Mouse (Mus musculus) right cerebral cortex, postnatal 10 days (tissue): ENCODE data around the gene Arfgap3.
"Not testable (repeated sequence)": the region's sequence is repeated elsewhere in the genome, so short reads cannot be mapped to it uniquely, and the experiment has no call there.

Experiments used
- DNase-seq, 2 experiments: peaks; one replicate each; pipeline ENCODE4 v3.0.0; 2021; ENCODE audit warnings: low spot score in 2 of 2

Arfgap3 gene

DNA sequence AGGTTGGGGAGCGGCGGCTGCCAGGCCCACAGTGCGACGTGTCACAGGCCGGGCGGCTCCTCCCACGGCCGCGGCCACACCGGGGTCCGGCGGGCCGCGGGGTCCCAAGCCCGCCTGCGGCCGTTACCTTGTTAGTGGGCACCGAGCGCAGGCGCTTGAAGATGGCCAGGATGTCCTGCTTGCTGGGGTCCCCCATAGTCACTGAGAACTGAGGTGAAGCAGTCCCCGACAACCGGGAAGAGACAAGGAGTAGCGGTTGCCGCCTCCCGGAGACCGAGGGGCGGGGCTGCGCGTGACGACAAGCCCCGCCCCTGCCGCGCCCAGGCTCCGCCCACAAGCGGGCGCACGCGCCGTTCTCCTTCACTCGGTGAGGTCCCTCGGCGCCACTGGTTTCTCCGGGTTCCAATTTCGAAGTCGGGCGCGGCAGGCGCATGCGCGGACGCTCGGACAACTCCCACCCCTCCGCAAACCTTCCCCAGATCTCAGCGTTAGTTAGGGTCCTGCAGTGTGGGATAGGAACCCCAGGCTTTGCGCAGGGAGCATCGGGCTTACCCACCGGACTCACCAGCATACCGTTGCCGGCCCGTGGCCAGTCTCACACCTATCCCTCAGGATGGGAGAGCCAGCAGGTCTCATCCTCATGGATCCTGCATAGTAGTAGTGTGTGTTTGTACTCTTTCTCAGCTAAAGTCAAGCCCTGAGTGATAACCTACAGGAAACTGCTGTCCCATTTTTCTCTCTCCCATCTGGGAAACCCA is at the start of gene Arfgap3:
Gene Arfgap3 (minus strand): TSS at position 294 of the 758 bp plus-strand sequence.
- peak; percentile 96 to 98 for DNase-seq

DNA sequence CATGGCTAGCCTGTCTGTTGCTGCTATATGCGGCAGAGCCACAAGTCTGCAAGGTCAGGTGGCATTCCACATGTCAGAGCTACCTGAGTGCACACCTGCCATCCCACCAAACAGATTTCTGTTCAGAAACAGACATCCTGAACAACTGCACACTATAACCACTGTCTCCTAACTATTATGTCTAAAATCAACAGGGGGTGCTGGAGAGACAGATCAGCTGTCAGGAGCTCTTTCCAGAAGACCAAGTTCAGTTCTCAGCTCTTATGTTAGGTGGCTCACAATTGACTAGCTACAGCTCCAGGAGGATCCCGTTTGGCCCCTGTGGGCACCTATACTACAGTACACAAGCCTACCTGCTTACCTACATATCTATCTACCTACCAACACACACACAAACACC is 42.7 kb upstream of the Arfgap3 start:
- no peak for DNase-seq

DNA sequence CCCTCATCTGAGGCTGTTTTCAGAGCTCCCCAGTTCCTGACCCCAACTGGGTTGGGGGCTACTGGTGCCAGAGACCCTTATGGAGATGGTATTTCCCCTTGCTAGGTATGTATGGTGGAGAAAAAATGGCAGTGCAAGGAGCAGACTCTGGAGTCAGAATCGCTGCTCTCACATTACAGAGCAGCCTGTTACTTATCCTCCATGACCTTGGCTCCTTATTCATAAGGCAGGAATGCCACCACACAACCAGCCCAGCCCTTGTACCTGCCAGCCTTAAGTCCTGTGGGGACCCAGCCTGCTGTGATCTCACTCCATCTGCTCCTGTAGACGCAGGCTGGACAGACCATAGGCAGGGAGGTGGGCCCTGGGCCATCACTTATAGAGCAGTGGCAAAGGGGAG is 37.9 kb upstream of the Arfgap3 start:
- no peak for DNase-seq

DNA sequence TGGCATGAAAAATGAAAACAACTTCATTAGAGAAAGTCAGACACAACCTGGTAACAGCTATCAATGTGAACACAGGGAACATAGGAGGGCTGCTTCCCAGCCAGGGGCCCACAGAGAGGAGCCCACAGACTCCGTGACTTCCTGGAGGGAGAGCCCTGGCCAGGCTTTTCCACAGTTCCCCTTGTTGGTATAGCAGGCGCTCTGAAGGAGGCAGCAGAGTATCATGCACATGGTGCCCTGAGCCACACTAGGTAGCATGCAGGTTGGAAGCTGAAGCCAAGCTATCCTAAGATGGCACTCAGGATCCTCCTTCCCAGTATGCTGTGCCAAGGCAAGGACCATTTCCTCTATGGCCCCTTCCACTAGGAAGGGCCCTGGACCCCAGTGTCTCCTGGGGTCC is 33.6 kb upstream of the Arfgap3 start:
- peak in 1 of 2 experiments; percentile 35 for DNase-seq

DNA sequence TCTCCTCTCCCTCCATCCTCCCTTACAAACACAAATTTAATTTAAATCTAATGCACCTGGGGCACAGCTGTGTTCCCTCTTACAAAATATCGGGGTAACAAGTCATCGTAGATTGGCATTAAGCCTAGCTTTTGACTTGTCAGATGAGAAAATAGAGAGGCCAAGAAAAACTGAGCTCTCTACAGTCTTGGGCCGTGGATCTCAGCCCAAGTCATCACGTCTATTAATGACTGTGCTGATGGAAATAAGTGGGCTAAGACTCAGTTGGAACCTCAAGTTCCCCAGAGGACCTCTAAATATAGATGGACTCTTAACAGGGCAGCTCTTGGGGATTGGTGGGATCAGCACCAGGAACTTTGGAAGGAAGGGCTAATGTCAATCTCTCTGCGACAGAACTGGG is 33.1 kb upstream of the Arfgap3 start:
- DNase-seq, result no peak

DNA sequence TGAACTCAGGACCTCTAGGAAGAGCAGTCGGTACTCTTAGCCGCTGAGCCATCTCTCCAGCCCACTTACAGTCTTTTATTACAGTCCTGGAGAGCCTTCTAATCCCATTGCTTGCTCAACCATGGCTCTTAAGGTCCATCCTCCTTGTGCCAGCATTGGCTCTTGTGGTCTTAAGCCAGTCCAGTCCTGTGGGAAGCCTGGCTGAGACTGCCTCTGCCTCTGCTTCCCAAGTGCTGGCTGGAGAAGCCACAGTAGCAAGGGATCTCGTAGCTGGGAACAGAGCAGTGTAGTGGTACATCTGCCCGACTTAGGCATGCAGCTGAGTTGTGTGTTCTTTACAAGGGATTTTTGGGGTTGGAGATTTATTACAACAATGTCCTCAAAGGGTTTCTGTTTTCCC is 32.4 kb upstream of the Arfgap3 start:
- no peak for DNase-seq

DNA sequence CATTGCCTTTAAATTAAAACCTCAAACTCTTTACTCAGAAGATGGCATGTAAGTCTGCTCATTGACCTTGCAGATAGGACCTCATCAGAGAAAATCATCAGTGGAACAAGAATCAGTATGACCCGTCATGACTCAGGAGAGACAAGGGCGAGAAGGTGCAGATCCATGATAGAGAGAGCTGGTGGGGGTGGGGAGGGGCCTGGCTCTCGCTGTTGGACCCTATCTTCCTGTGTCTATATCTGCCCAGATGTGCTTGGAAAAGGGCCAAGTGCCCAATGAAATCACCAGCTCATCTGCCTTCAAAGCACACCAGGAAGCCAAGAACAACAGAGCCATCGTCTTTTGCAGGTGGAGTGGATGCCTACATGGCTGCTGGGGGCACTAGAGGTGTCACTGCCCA is 27.1 kb upstream of the Arfgap3 start:
- no peak for DNase-seq

DNA sequence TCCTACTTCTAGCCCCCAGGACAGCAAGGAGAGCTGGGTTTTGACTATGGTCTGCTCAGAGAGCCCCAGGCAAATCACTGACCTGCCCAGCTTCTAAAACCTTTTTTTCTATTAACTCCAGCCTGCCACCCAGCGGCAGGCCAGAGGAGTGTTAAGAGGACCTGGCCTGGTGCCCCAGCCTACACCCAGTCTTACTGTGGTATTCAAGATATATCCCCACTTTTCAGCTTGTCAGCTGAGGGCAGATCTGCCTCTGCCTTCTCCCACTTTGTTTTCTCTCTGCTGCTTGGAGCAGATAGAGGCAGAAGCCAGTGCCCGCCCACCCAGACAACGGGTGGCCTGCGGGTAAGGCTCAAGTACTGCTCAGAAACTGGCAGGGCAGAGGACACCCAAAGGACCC is 25.1 kb upstream of the Arfgap3 start:
- DNase-seq, result peak; percentile 44 to 56

DNA sequence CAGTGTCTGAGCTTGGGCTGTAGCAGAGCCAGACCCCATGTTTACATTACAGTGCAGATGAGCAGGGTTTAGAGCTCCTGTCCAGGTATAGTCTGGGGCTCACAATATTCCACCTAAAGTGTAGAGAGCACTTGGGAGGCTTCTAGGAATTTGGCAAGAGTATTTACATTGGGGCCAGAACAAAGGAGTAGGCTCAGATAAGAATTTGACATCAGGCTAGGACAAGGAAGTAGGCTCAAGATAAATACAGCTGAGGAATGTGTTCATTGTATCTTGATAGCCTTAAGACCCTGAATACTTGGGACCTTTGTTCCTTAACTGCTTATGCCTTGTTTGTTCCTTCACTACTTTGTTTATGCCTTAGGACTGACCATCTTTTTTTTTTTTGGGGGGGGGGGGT is 24.0 kb upstream of the Arfgap3 start:
- no peak for DNase-seq

DNA sequence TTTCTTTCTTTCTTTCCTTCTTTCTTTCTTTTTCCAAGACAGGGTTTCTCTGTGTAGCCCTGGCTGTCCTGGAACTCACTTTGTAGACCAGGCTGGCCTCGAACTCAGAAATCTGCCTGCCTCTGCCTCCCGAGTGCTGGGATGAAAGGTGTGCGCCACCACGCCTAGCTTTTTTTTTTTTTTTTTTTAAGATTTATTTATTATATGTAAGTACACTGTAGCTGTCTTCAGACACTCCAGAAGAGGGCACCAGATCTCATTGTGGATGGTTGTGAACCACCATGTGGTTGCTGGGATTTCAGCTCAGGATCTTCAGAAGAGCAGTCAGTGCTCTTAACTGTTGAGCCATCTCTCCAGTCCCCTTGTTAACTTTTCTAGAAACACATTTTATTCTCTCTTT is 18.7 kb upstream of the Arfgap3 start:
- not testable (repeated sequence) for DNase-seq

DNA sequence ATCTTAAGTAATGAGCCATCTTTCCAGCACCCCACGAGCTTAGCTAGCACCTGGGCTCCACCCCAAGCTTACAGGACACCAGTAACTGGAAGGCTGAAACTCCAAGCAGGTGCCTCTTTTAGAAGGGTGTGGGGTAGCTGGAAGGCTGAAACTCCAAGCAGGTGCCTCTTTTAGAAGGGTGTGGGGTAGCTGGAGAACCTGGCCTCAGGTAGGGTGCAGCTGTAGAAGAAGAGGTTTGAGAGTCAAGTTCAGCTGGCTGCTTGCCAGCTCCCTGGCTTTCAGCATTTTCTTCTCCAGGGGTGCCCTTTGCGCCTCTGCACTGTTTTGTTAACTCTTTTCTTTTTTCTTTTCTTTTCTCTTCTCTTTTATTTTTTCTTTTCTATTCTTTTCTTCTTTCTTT is 18.2 kb upstream of the Arfgap3 start:
- DNase-seq, result no peak

DNA sequence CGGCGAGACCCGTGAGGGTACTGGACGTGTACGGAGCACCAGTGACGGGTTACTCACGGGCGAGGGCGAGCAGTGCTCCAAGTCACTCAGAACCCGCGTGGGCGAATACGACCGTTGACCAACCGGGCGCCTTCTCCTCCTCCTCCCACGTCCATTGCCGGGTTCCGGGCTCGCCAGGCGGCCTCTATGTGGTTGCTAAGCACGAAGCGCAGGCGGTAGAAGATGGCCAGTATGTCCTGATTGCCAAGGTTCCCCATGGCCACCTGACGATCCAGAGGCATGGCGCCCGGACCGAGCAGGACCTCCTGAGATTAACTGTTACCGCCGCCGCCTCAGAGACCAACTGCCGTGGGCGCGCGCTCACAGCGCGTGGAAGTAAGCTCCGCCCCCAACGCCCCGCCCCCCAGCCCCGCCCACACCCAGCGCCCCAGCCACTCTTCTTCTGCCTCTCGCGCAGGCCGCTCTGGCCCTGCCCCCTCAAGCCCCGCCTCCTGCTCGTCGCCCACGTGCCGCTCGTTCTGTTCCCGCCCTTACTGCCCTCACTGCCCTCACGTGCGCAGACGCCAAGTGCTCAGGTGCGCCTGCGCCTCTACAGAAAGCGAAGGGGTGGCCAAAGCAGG is 17.0 kb upstream of the Arfgap3 start:
- peak; percentile 78 to 82 for DNase-seq

DNA sequence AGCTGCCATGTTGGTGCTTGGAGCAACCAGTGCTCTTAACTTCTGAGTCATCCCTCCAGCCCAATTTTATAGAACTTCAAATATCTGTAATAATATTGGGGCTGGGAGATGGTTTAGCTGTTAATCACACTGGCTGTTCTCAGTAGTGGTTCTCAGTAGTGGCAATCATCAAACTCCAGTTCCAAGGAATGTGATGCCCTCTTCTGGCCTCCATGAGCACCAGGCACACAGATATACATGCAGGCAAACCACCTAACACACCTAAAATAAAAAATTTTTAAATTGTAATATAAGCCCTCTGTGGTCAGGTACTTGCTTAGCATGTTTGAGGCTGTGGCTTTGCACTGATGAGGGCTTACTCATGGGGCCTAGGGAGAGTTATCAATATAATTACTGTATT is 15.7 kb upstream of the Arfgap3 start:
- no peak for DNase-seq

DNA sequence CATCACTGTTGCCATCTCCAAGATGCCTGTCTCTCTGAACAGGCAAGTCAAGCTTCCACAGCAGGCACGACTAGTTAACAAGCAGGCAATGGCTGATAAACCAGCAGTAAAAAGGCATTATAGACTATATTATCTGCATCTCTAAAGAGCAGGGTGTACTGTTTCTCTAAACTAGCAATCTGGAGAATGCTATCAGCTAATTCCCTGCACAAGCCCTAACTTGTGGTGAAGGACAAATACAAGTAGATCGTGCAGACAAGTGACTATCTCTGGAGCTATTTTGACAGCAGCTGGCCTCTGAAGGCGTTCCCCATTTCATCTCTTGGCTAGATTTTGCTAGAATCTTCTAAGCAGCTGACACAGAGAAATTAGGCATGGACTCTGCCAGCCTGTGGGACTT is 14.1 kb upstream of the Arfgap3 start:
- no peak for DNase-seq

DNA sequence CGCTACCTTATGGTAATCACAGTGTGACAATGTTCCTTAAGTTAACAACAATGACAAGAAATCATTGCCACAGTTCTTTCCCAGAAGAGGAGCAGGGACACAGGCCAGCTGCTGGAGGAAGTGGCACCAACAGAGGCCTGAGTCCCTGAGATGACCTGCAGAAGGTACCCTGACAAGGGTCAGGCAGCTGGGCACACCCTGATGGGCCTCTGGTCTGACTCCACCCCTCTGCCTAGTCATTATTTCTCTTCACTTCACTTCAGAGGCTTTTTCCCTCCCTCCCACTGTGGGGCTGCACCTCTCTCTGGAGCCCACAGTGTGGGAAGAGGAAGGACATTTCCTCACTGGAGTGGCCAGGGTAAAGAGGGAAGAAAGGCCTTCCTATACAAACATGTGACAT is 12.8 kb upstream of the Arfgap3 start:
- DNase-seq, result not testable (repeated sequence)

DNA sequence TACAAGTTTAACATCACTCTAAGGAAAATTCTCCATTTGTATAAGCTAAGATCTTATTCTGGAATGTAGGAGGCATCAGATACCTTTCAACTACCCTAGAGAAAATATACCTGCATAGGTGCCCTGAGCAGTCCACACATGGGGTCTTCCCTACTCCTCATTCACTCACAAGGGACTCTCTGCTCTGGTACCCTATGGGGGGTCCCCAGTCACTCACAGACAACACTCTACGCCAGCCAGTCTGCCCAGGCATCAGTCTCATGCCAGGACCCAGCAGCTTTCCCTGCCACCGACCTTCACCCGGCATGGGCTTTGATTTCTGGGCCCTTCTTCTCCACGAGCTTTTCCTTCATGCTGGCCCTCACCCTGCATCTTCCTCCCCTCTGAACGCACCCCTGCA is 10.9 kb upstream of the Arfgap3 start:
- DNase-seq, result not testable (repeated sequence)

DNA sequence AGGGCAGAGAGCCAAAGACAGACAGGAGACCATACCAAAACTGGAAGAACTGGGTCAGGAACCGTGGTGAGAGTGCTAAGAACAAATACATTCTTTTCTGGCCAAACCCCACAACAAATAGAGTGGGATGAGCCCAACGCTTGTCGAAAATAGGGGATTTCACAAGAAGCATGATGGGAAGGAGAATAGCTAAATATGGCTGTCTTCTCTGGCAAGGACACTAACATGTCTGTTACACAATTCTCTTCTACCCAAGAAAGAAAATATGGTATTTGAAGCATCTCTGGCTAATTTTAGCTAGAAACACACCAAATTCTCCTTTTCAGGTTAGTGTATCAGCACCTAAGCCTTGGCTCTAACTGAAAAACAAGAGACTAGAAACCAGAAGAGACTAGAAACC is 10.1 kb upstream of the Arfgap3 start:
- DNase-seq, result no peak

DNA sequence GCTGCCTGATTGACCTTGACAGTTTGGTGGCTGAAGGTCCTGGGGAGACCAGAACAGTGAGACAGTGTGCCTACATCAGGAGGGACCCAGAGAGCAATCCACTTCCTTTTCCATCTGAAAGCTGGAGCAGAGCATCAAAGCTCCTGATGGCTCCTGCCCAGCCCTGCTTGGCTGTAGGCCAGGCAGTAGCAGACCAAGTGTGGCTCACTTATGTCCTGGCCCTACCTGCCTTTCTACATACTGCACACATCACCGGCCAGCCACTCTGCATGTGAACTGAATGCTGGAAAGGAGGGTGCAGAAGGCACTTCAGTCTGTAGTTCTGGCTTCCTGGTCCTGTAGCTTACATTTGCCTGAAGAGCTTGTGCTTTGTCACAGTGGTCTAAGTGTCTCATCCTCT is 8.4 kb upstream of the Arfgap3 start:
- no peak for DNase-seq

DNA sequence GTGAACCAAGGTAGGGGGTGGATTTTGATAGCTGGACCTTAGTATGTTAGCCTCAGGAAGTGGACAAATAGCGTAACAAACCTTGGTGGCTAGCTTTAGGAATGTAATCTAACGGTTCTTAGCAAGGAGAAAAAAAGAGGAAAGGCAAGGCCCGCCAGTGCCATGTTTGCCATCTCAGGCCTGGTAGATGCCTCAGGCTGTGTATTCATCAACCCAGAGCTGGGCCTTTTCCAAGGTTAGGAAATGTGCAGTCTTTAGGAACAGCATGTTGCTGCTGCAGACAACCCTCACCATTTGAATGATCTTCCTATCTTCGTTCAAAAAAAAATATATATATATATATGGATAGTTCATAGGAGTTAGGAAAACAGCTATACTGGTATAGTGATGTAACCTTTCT is 1.5 kb upstream of the Arfgap3 start:
- DNase-seq, result no peak

DNA sequence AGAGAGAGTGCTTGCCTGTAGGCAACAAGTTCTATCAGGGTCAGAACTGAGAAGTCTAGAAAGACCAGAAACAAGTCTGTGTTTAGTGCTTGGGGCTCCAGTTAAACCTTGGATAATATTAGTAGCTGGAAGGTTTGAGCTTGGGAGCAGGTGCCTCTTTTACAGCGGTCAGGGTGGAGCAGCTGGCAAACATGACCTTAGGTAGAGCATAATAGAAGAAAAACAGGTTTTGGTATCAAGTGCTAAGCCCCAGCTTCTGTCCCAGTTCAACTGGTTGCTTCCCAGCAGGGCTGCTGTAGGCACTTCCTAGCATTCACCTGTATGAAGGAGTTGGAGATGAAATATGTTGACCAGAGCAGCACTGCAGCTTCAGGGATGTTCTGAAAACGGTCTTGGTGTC is 812 bp upstream of the Arfgap3 start:
- no peak for DNase-seq

DNA sequence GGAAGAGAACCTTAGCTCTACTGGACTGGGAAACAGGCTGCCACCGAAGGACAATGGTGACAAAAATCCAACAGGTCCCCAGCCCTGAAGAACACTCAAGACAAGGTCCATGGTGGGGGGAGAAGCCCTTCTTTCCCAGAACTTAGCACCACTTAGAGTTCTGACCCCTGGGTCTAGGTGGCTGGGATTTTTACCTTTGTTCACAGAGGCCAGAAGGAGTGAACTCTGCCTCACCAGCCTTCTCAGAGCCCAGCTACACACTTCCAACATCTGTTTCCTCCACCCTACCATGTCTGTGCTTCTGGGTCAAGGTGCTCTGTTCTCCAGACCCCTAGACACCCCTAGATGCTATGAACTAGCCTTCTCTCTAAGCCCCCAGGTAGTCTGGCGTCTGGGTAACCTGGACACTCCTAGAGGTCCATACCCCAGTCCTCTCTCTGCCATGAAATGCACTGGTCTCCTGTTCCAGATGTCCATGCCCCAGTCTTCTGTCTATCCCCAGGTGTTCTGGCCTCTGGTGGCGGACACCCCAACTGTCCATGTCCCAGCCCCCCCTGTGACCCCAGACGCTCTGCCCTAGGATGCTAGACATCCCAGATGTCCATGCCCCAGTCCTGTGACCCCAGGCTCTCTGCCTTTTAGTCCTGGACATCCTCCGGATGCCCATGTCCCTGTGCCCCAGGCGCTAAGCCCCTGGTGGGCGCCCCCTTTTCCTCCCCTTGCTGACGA is 658 bp downstream of the Arfgap3 start:
- no peak for DNase-seq

DNA sequence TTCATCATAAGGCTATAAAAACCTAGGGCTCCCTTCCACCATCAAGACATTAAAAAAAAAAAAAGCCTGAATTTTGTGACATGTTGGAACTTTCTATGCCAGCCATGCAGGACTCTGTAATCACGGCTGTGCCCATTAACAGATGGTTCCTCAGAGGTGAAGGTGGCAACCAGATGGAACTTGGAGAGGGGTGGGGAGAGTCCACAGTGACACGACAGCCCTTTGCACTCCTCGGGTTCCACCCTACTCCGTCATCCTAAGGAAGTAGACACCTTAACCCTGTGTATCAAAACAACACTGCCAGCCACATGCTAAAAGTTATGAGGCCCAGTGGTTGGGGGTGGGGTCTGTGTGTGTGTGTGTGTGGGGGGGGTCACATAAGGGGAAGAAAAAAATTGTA is 1.3 kb downstream of the Arfgap3 start:
- DNase-seq, result no peak

DNA sequence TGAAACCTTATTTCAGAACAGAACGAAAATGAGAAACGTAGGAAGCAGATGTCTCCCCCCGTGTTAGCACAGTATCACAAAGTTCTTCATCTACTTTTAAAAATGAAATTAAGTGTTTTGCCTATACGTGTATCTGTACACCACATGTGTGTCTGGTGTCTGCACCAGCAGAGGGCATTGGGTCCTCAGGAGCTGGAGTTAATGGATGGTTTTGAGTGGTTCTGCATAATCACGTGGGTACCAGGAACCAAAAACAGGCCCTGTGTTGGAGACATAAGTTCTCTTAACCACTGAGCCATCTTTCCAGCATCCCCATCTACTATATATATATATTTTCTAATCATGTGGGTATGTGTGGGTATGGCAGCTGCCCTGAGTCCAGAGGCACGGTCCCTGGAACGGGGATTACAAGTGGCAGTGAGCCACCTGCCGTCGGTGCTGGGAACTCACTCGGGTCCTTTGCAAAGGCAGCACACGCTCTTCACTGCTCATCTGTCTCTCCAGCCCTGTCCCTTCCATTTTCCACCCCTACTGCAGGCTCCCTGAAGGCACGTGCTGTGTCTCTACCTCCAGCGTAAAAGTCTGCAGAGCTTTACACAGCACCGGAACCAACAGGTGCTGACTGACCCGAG is 4.0 kb downstream of the Arfgap3 start:
- no peak for DNase-seq
